Mouse (Mus musculus) lung, postnatal 36 days (tissue): ENCODE measurements at regions not wholly inside any gene's neighbourhood (a gene's known extent, or its start where the extent isn't known, plus 50 kb on each side); places are given as distances from the start of the nearest gene placed in this dataset.

ENCODE experiments used
- DNase-seq: peaks from one replicate; pipeline ENCODE4 v3.0.0; 2022; ENCODE audit warnings: mixed read lengths

DNA sequence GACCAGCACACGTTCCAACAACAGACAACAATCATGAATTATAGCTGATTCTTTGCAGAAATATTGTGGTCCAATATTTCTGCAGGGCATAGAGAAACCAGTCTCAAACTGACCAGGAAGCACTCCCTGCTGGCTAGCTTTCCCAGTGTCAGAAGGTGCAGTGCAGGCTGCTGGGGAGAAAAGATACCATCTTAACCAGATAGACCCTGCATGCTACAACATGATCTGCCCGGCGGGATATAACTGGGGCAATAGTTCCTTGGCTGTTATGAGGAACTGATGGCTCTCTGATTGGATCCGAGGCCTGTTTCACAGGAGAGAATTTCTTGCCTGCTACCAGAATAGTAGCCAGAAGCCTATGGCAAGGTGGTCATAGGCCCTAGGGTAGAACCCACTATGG is 86.9 kb upstream of the Prok2 start:
- no peak for DNase-seq

DNA sequence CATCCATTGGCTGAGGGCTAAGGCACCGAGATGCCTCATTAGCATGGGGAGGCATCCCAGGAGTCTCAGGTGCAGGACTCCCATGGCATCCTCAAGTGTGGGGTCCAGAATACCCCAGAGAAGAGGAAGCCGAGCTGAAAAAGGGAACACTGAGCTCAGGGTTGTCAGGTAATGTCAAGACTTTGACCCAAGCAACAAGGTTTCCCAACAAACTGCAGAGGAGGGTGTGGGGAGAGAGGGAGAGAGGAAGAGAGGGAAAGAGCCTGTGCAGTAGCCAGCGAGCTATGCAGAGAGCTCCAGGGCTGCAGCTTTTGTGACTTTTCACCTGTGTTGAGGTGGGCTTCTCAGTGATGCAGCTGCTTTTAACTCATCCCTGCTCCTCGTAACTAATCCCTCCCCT is 85.7 kb upstream of the Prok2 start:
- no peak for DNase-seq

- peak; percentile 81 for DNase-seq
Measured at GRCm38 (mm10) chr6:99810974-99811798, 85.0 kb upstream of the Prok2 start.

DNA sequence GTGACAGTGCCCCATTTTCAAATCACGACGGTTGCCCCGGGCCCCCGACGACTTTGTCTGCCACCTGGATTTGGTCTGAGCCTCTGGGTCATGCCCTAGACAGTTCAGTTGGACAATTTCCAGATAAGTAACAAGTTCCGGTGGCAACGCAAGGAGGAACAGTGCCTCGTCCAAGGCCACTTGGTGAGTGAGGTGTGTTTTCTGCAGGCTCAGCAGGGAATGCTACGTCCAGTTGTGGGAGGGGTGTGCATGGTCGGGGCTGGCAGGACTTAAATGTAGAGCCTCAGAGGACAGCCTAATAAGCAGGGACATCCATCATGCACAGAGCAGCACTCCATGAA is 78.7 kb upstream of the Prok2 start:
- DNase-seq: no peak

GRCm38 (mm10) chr6:99803983-99804904 is 78.1 kb upstream of the Prok2 start:
- DNase-seq: peak; percentile 95

DNA sequence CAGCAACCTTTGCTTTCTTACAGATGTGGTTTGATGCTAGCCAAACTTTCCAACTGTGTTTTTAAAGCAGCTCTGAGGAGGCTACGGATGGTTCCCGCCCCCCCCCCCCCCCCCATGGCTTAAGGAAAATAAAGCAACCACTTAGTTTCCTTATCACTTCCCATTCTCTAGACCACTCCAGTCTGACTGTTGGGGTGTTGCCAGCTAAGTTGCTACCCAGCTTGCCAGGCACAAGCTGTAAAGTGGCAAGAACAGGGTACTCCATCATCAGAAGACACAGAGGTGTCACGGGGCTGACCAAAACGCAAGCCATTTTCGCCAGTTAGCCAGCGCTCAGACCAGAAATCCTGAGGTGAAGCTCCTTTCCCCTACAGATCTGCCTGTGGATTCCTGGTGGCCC is 74.7 kb upstream of the Prok2 start:
- DNase-seq: peak; percentile 42

DNA sequence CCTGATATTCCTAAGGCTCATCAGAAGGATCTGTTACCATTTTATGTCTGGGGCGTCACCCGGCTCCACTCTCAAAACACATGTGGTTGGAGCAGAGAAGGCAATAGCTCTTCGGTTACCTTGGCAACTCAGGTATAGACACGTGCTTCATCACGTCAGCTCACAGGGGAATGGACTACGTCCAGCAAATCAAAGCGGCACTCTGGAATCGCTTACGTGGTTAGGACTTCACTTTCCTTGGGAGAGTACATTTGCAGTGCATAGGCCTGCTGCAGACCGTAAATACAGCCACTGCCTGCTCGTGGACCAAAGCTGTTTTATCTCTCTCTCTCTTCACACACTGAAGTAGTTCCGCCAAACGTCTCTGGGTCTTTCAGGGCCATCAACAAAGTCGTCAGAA is 74.1 kb upstream of the Prok2 start:
- DNase-seq: no peak

DNA sequence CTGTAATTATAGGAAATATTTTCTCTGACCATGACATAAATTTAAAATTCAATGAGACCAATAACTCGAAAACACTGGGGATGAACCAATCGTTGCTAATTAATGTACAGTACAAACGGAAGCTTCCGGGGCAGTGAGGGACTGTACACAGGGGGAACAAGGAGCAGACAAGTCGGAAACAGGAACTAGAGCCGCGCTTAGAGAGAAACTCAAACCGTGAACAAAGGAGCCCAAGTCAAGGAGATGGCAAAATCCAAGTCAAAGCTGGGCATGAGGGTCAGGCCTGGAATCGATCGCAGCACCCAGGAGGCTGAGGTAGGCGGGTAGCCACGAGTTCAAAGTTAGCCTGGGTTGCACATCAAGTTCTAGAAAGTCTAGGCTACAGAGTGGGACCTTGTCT is 70.2 kb upstream of the Prok2 start:
- DNase-seq: no peak

DNA sequence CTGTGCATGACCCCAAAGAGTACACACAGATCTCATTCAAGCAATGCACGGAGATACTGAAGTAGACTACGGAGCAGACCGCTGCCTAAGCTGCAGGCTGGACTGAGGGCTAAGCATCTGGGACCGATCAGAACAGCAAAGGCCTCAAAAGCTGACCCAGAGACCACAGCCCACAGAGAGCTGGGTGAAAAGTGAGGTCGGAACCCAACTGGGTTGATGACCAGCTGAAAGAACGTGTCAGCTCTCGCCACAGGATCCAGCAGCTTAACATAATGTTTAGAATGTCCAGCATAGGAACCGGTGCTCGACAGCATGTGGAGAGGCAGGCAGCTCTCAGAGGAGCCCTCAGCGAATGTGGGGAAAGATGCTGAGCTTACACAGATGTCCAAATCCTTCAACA is 67.4 kb upstream of the Prok2 start:
- no peak for DNase-seq

DNA sequence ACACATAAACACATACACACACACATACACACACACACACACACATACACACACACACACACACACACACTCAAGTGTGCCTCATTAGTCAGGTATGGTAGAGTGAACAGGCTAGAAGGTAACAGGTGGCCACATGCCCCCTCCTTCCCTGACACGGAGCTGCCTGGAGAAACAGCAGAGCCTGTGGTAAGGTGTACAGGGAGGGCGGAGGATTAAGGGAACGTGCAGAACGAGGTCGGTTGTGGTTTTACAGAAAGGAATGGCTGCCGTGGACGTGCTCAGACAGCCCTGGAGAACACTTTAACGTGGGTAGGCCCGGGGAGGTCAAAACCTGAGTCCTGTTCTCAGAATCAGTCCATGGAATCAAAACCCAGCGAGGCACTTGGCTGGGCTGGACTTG is 66.2 kb upstream of the Prok2 start:
- no peak for DNase-seq

DNA sequence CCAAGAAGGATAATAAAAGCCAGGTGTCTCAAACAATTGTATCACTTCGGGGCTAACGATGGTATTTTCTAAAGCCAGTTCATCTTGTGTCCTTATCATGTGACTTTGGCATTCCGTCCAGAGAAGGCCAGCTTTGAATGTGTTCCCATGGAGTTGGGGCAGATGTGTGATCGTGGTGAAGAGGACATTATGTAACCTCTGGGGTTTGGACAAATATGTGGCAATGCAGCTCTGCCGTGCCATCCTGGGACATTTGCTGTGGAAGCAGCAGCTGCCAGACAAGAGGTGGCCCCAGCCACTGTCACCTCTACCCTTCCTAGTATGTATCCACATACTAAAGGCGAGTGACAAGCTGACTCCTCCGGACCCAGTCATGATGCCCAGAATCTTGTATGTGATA is 60.8 kb upstream of the Prok2 start:
- DNase-seq: no peak

DNA sequence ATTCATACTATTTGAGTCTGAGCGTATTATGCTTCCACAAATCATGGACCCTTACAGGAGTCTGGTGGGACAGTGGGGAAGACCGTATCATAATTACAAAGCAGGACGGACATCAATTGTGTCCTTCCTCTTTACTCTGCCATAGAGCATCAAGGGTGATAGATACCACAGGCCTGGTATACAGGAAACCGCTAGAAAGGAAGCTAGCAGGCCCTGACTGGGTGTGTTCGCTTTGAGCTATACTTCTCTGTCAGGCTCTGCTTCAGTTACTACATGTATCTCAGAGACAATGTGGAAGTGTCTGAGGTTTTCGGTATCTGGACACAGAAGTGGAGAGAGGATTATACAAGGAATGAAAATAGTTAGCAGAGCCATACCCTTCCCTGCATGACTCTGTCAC is 59.0 kb upstream of the Prok2 start:
- peak; percentile 42 for DNase-seq

GRCm38 (mm10) chr6:99784804-99785203 is 58.6 kb upstream of the Prok2 start:
- DNase-seq: peak; percentile 10

GRCm38 (mm10) chr6:99784285-99784684 is 58.1 kb upstream of the Prok2 start:
- DNase-seq: no peak

DNA sequence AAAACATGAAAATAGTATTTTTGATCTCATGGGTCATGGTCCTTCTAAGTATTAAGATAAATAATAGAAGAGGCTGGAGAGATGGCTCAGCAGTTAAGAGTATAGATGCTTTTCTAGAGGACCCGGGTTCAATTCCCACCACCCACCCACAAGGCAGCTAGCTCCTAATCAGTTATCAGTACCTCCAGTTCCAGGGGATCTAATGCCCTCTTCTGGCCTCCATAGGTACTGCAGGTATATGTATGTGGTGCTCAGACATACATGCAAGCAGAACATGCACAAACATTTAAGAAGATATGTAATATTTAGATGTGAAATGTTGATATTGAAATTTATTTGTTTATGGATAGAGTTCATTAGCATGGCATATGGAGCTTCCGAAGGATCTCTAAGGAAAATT is 56.8 kb upstream of the Prok2 start:
- DNase-seq: peak; percentile 61
